Mouse (Mus musculus): ENCODE data around the gene Wif1. TPM values are rescaled to one million over a fixed set of nuclear protein-coding genes. Genes with fewer than 3 reads are reported as not detected.

Wif1 gene
- not detected in 2 replicates for polyA plus RNA-seq (2012; ENCODE audit: low replicate concordance)

DNA sequence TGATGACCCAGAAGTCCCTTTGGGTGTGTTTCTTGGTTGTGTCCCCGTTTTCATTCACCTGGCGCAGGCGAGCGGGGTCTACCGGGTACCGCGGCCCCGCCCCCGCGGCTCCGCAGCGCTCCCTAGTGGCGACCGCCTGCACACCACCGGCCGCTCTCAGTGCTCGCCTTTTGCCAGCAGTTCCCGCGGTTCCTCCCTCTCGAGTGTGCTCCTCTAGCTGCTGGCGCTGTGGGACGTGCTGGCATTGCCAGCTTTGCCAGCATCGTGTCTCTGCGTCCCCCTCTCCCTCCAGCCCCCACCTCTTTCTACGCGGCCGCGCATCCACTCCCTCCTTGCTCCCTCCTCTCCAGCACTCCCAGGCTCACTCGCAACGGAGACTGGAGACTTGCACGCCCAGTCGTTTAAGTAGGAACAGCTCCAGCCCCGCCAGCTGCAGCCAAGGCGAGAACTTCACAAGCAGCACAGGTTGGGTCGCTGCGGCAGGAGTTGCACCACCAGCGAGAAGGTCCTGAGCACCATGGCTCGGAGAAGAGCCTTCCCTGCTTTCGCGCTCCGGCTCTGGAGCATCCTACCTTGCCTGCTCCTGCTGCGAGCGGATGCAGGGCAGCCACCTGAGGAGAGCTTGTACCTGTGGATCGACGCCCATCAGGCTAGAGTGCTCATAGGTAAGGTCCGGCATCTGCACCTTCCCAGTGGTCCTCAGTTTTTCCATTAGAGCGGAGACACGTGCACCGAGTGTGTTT is at the start of gene Wif1:
TSS of gene Wif1 (plus strand) at position 135 of the 743 bp plus-strand sequence.

Other genes starting within 250 kb of the Wif1 start
- gene Msrb3, start 134.9 kb upstream of the Wif1 start, polyA plus RNA-seq (2012; ENCODE audit: low replicate concordance): 0.08 and 0.24 TPM in 2 replicates
- gene Lemd3, start 54.6 kb upstream of the Wif1 start, polyA plus RNA-seq (2012; ENCODE audit: low replicate concordance): 14.4 and 30.7 TPM in 2 replicates